Mouse (Mus musculus) heart, embryonic 14.5 days (tissue): ENCODE measurements around the gene Sox2. TPM values are rescaled to one million over a fixed set of nuclear protein-coding genes. Genes with fewer than 3 reads are reported as not detected.

Experiments
- ATAC-seq: fragments of 200-750 bp; cut with Nextera tagmentation; 2 replicates; pipeline ENCODE4 v1.8.0; 2017; ENCODE audit warnings: low read depth, moderate TSS enrichment; ENCODE audit not compliant: insufficient number of reproducible peaks, insufficient read depth, low FRiP score
- H3K27ac ChIP-seq, 2 experiments: fragments of 200-500 bp in 1 of 2; fragments of 300-500 bp in 1 of 2; sonication (generic) in 1 of 2; replicated peaks in 1 of 2; 2 replicates each; pipeline ENCODE4 v1.5.1; 2012 to 2014; ENCODE audit warnings: low read depth in 2 of 2, low read length in 2 of 2, control low read depth in 1 of 2, mild to moderate bottlenecking in 1 of 2, mixed read lengths in 1 of 2; ENCODE audit not compliant: control insufficient read depth in 1 of 2, insufficient read depth in 1 of 2
- H3K27me3 ChIP-seq: fragments of 300-500 bp; sonication (generic); 2 replicates; pipeline ENCODE4 v1.6.1; 2014; ENCODE audit warnings: mild to moderate bottlenecking, low read length, control low read depth; ENCODE audit not compliant: control insufficient read depth, insufficient read depth
- H3K36me3 ChIP-seq: fragments of 300-500 bp; sonication (generic); 2 replicates; pipeline ENCODE4 v1.6.1; 2014; ENCODE audit warnings: mild to moderate bottlenecking, control low read depth, low read length, mixed read lengths; ENCODE audit not compliant: control insufficient read depth, insufficient read depth
- H3K4me1 ChIP-seq, 2 experiments: fragments of 200-500 bp in 1 of 2; fragments of 300-500 bp in 1 of 2; sonication (generic) in 1 of 2; 2 replicates each; pipeline ENCODE4 v1.6.1; 2012 to 2014; ENCODE audit warnings: low read length in 2 of 2, control low read depth in 1 of 2, mixed read lengths in 1 of 2; ENCODE audit not compliant: control insufficient read depth in 2 of 2, insufficient read depth in 2 of 2
- H3K4me2 ChIP-seq: fragments of 300-500 bp; sonication (generic); 2 replicates; pipeline ENCODE4 v1.6.1; 2014; ENCODE audit warnings: mild to moderate bottlenecking, low read length
- H3K4me3 ChIP-seq, 2 experiments: fragments of 200-500 bp in 1 of 2; fragments of 300-500 bp in 1 of 2; sonication (generic) in 1 of 2; 2 replicates each; pipeline ENCODE4 v1.5.1; 2012 to 2014; ENCODE audit warnings: low read length in 2 of 2, mild to moderate bottlenecking in 2 of 2, control low read depth in 1 of 2, low read depth in 1 of 2, moderate library complexity in 1 of 2; ENCODE audit not compliant: control insufficient read depth in 1 of 2, insufficient read depth in 1 of 2
- H3K9ac ChIP-seq: fragments of 300-500 bp; sonication (generic); 2 replicates; pipeline ENCODE4 v1.6.1; 2014; ENCODE audit warnings: mild to moderate bottlenecking, low read length
- H3K9me3 ChIP-seq: fragments of 300-500 bp; sonication (generic); 2 replicates; pipeline ENCODE4 v1.6.1; 2016; ENCODE audit warnings: low read length, control low read depth; ENCODE audit not compliant: control insufficient read depth
- WGBS: fragments of 180-500 bp; shearing (Covaris S2); extraction: QIAGEN DNeasy Blood & Tissue Kit; methylation state at CpG from one replicate; pipeline ENCODE4 v1.1.7; 2014; 5-methylcytosine and 5-hydroxymethylcytosine counted together
- polyA plus RNA-seq: library from polyadenylated mRNA; unstranded; fragments of >200 nt; fragmentation: Nextera tagmentation; extraction: Ambion mirVana; gene quantifications from 2 replicates; pipeline ENCODE4 v1.2.1, GENCODE M21; 2014

Sox2 gene
- polyA plus RNA-seq, 1 experiment from 2014 or later, result 0.24 TPM

- H3K4me2 ChIP-seq, result no peak overlapping the region
- peaks cover 8 to 12% of the 10 kb centered on the region in 2 experiments; a peak in 2 of 4 replicates for H3K4me1 ChIP-seq
- peaks cover 98% of the 10 kb centered on the region for H3K27me3 ChIP-seq
- no peaks in the 10 kb centered on the region for H3K36me3 ChIP-seq
- no peak overlapping the region for H3K4me3 ChIP-seq
- no peak for ATAC-seq
- H3K9ac ChIP-seq, result no peak overlapping the region
- 4% methylated on average over 32 of the region's 32 CpGs for WGBS
- H3K9me3 ChIP-seq, result no peaks in the 10 kb centered on the region
- no peak overlapping the region for H3K27ac ChIP-seq
These were observed 11.3 kb downstream of the Sox2 start for GRCm38 (mm10) chr3:34661341-34662007.

DNA sequence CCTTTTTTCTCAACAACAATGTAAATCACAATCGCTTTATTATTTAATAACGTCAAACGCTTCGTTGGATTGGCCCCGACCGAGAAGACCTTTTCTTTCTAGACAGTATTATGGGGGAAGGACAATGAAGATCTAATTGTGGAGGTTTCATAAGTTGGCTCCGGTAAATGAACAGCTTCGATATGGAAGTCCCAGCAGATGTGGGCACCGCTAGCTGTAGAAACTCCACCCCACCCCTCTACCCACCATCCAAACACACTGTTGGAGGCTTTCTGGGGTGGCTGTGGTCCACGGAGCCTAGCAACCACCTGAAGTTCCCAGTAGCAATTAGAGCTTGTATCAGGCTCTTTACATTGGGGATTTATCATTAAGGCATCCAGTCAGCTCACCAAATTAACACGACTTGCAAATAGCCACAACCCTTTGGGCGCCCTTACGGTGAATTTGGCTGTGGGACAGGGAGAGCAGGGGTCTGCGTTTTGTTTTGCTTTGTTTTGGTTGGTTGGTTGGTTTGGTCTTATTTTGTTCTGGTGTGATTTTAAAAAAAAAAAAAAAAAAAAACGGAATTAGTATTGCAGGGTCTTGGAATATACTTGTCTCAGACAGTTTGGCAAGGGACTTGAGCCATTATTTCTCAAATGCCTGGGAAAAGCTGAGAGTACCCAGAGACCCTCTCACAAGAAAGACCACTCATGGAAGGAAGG, 12.0 kb downstream of the Sox2 start:
- Histone ChIP-seq H3K4me1 (peaks cover 8 to 12% of the 10 kb centered on the region in 2 experiments; a peak in 2 of 4 replicates), H3K27ac (no peak overlapping the region), H3K4me2 (no peak overlapping the region), H3K9ac (no peak overlapping the region), H3K36me3 (no peaks in the 10 kb centered on the region), H3K27me3 (peaks cover 98% of the 10 kb centered on the region), H3K4me3 (no peak overlapping the region), H3K9me3 (no peaks in the 10 kb centered on the region)
- no peak for ATAC-seq
- 6% methylated on average over 15 of the region's 15 CpGs for WGBS

DNA sequence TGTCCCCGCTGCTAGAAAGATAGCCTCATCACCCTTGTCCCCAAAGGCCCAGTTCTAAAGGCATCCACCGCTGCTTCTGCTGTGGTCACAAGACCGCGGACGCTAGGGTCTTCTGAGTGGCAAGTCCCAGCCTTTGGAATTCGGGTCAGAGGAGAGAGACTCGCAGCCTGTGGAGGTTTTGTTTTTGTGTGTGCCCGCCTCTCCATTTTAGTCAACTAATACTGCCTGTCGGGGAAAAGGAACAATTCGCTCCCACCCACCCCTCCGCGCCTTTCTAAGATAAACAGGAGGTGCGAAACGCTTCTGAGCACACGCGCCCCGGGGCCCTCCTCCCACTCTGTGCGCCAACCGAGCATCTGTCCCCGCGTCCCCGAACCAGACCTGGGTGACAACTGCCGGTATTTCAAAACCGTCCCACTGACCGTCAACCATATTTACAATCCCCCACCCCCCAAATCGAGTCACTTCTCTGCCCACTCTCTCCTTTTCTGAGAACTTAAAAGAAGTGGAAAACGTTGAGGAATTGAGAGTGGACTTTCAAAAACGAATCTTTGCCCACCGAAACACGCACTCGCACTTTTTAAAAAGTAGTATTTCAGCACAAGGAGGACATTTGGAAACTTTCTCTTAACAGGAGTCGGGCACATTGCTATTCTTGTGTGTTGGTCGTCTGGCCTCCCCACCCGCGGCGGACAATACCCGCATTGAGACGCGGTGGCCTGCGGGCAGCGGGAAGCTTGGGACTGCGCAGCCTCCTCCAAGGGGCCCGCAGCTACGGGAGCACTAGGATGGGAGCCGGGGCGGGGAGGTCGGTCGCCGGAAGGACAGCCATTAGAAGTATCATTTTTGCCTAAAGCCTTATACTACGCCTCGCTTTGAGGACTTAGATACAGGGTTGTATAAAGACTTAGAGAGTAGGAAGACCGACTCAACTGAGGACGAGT, 12.8 kb downstream of the Sox2 start:
- Histone ChIP-seq H3K27me3 (peaks cover 98% of the 10 kb centered on the region), H3K27ac (no peak overlapping the region), H3K9ac (no peak overlapping the region), H3K4me1 (peaks cover 8 to 12% of the 10 kb centered on the region in 2 experiments; a peak in 2 of 4 replicates), H3K36me3 (no peaks in the 10 kb centered on the region), H3K4me2 (peak overlapping the region; percentile 64), H3K4me3 (peak overlapping the region in 1 of 2 experiments; percentile 36; a peak in 2 of 4 replicates), H3K9me3 (no peaks in the 10 kb centered on the region)
- no peak for ATAC-seq
- 1% methylated on average over 53 of the region's 53 CpGs for WGBS

GRCm38 (mm10) chr3:34663701-34664635, 13.8 kb downstream of the Sox2 start:
- no peaks in the 10 kb centered on the region for H3K36me3 ChIP-seq
- no peak overlapping the region for H3K9ac ChIP-seq
- H3K4me1 ChIP-seq, result peaks cover 8 to 12% of the 10 kb centered on the region in 2 experiments; a peak in 2 of 4 replicates
- WGBS, result under 1% methylated on average over 58 of the region's 58 CpGs
- H3K4me2 ChIP-seq, result peak overlapping the region; percentile 64
- no peak overlapping the region for H3K27ac ChIP-seq
- H3K4me3 ChIP-seq, result peak overlapping the region; percentile 17 to 36
- no peak for ATAC-seq
- peaks cover 98% of the 10 kb centered on the region for H3K27me3 ChIP-seq
- no peaks in the 10 kb centered on the region for H3K9me3 ChIP-seq

DNA sequence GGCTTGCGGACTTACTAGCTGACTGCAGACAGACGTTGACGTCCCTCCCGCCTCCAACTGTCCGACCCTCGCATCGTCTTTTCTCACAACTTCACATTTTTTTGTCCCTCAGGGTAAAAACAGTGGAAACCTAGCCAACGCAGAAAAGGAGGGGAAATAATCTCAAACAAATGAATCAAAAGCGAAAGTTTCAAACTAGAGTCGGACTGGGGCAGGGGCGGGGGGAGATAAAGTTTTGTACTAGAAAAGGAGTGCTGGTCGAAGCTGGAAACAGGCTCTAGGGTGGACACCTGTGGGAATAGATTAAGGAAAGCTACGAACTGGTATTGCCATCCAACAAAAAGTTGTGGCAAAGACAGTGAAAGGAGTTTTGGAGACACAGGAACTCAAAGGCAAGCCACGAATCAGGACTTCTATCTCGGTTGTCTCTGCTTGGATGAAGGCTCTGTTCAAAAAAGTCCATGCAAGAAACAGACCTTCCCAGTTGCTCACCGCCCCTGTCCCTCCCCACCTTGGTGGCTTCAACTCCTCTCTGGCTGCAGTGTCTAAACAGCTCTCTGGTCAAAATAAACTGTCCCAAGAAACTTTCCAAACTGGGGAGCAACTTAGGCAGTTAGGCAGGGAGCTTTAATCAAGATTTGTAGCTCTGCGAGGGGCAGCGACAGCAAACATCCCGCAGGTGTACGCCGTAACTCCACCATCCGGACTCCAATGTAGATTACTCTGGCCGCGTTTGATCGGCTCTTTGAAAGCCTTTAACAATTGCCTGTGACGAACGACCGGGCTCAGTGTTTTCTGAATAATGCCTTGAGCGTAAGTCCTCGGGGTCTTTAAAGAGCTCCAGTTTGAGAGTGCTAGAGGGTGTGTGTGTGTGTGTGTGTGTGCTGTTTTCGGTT, 14.7 kb downstream of the Sox2 start:
- H3K9ac ChIP-seq, result no peak overlapping the region
- no peaks in the 10 kb centered on the region for H3K9me3 ChIP-seq
- H3K27ac ChIP-seq, result no peak overlapping the region

More for the DNA sequence above, 14.7 kb downstream of the Sox2 start:
- peaks cover 98% of the 10 kb centered on the region for H3K27me3 ChIP-seq
- H3K4me2 ChIP-seq, result peak overlapping the region; percentile 64
- no peaks in the 10 kb centered on the region for H3K36me3 ChIP-seq
- no peak for ATAC-seq
- H3K4me3 ChIP-seq, result peak overlapping the region; percentile 17 to 36
- under 1% methylated on average over 31 of the region's 31 CpGs for WGBS
- H3K4me1 ChIP-seq, result peaks cover 8 to 12% of the 10 kb centered on the region in 2 experiments; a peak in 2 of 4 replicates
